In genomic region chrX:68821059-68821458, GRCm38 (mm10) we compare ENCODE assay signal across 8 mouse cellular contexts. TPM values are rescaled to one million over a fixed set of nuclear protein-coding genes. Genes with fewer than 3 reads are reported as not detected.
DNase-seq lines count a peak whose midpoint lies in the region; ATAC-seq and TF ChIP-seq lines count a peak whose summit lies in the region.
"Not testable (repeated sequence)": the region's sequence is repeated elsewhere in the genome, so short reads cannot be mapped to it uniquely, and the experiment has no call there.

Gene Gm14698, plus strand, starts transcription at chrX:68821093.

- TF ChIP-seq EP300 in stomach, postnatal 0 days (optimal IDR thresholded peaks at IDR 0.05) = not testable (repeated sequence)

- DNase-seq in ZHBTc4 (ENCODE audit: low read depth, low spot score) = peak; percentile 17
- DNase-seq in embryo, embryonic 10.5 days (ENCODE audit: low spot score) = peak; percentile 9
- peak; percentile 1 for DNase-seq in heart, postnatal 36 days
- DNase-seq in stomach, postnatal 0 days (ENCODE audit: low spot score) = not testable (repeated sequence)

- not testable (repeated sequence) for TF ChIP-seq CTCF in stomach, postnatal 0 days (IDR thresholded peaks at IDR 0.05; ENCODE audit: low read depth)

- intact Hi-C loops in heart, postnatal 36 days (cut with DNase I) = not testable (repeated sequence)

- not testable (repeated sequence) for H3K36me3 ChIP-seq in forebrain, embryonic 16.5 days (ENCODE audit: control insufficient read depth, insufficient read depth); kidney, embryonic 15.5 days; liver, embryonic 15.5 days (replicated peaks); midbrain, embryonic 15.5 days (replicated peaks); stomach, postnatal 0 days (ENCODE audit: control insufficient read depth, insufficient read depth, low read length)

- not testable (repeated sequence) for H3K27ac ChIP-seq in forebrain, embryonic 16.5 days (ENCODE audit: low read length); kidney, embryonic 15.5 days; liver, embryonic 15.5 days (replicated peaks); midbrain, embryonic 15.5 days; stomach, postnatal 0 days (replicated peaks)

- WGBS in forebrain, embryonic 16.5 days = 22% methylated on average over 24 of the region's 36 CpGs
- WGBS in kidney, embryonic 15.5 days = 23% methylated on average over 21 of the region's 36 CpGs
- 19% methylated on average over 25 of the region's 36 CpGs for WGBS in liver, embryonic 15.5 days (ENCODE audit: insufficient replicate concordance)
- 17% methylated on average over 14 of the region's 36 CpGs for WGBS in midbrain, embryonic 15.5 days
- 16% methylated on average over 12 of the region's 36 CpGs for WGBS in stomach, postnatal 0 days

- peak within 1 kb of the TSS; percentile 47 for H3K4me2 ChIP-seq in forebrain, embryonic 16.5 days (ENCODE audit: low read length)
- H3K4me2 ChIP-seq in kidney, embryonic 15.5 days = peak within 1 kb of the TSS; percentile 53
- peak within 1 kb of the TSS; percentile 27; the same call in 1 of the 2 replicates for H3K4me2 ChIP-seq in liver, embryonic 15.5 days
- peak within 1 kb of the TSS; percentile 49 for H3K4me2 ChIP-seq in midbrain, embryonic 15.5 days
- H3K4me2 ChIP-seq in stomach, postnatal 0 days (replicated peaks; ENCODE audit: low read depth) = peak within 1 kb of the TSS; percentile 32; the same call in 1 of the 2 replicates

- peak; percentile 85 for ATAC-seq in forebrain, embryonic 16.5 days
- ATAC-seq in kidney, embryonic 15.5 days (replicated peaks; ENCODE audit: low FRiP score) = peak; percentile 95
- ATAC-seq in liver, embryonic 15.5 days (ENCODE audit: insufficient read depth) = peak; percentile 42; the same call in 1 of the 2 replicates
- ATAC-seq in midbrain, embryonic 15.5 days (replicated peaks) = peak; percentile 94
- ATAC-seq in stomach, postnatal 0 days (ENCODE audit: low FRiP score, low TSS enrichment) = not testable (repeated sequence)

- not testable (repeated sequence) for H3K27me3 ChIP-seq in forebrain, embryonic 16.5 days (replicated peaks; ENCODE audit: control insufficient read depth, insufficient read depth, low read length); kidney, embryonic 15.5 days; liver, embryonic 15.5 days; midbrain, embryonic 15.5 days (replicated peaks); stomach, postnatal 0 days (ENCODE audit: control insufficient read depth, insufficient read depth, low read length)

- 0 out of 2 replicates have a peak within 1 kb of the TSS, but pooled peaks have one; percentile 11 for H3K9ac ChIP-seq in forebrain, embryonic 16.5 days (replicated peaks; ENCODE audit: low read depth, low read length)
- H3K9ac ChIP-seq in kidney, embryonic 15.5 days; liver, embryonic 15.5 days; stomach, postnatal 0 days (ENCODE audit: low read length): not testable (repeated sequence)
- H3K9ac ChIP-seq in midbrain, embryonic 15.5 days = peak within 1 kb of the TSS; percentile 17; the same call in 1 of the 2 replicates

- H3K4me1 ChIP-seq in forebrain, embryonic 16.5 days (replicated peaks; ENCODE audit: control insufficient read depth, insufficient read depth, low read length); kidney, embryonic 15.5 days; liver, embryonic 15.5 days (replicated peaks); midbrain, embryonic 15.5 days; stomach, postnatal 0 days (replicated peaks; ENCODE audit: control insufficient read depth, insufficient read depth): not testable (repeated sequence)

- H3K4me3 ChIP-seq in forebrain, embryonic 16.5 days (replicated peaks; ENCODE audit: low read length) = peak within 1 kb of the TSS; percentile 36
- H3K4me3 ChIP-seq in kidney, embryonic 15.5 days (replicated peaks) = peak within 1 kb of the TSS; percentile 34
- not testable (repeated sequence) for H3K4me3 ChIP-seq in liver, embryonic 15.5 days (replicated peaks)
- peak within 1 kb of the TSS; percentile 33 for H3K4me3 ChIP-seq in midbrain, embryonic 15.5 days
- peak within 1 kb of the TSS; percentile 21 for H3K4me3 ChIP-seq in stomach, postnatal 0 days (ENCODE audit: low read depth, low read length)

- H3K9me3 ChIP-seq in forebrain, embryonic 16.5 days (ENCODE audit: control insufficient read depth, low read length); kidney, embryonic 15.5 days (replicated peaks); liver, embryonic 15.5 days (replicated peaks); midbrain, embryonic 15.5 days; stomach, postnatal 0 days (ENCODE audit: control insufficient read depth, low read length): not testable (repeated sequence)

RNA-seq across cellular contexts. Expression of gene Gm14698, which starts in this region (rescaled TPM):
- polyA plus RNA-seq in forebrain, embryonic 16.5 days (2015; fragmentation: Nextera tagmentation; extraction: Ambion mirVana) = 2.9 and 5.1 TPM in 2 replicates
- total RNA-seq in heart, postnatal 36 days (2021) = 1 to 10 TPM; 1.5 to 1.8 TPM
- polyA plus RNA-seq in kidney, embryonic 15.5 days (2015; fragmentation: Nextera tagmentation; extraction: Ambion mirVana) = 2.5 and 3.9 TPM in 2 replicates
- polyA plus RNA-seq in liver, embryonic 15.5 days (2015; fragmentation: Nextera tagmentation; extraction: Ambion mirVana) = 0.69 and 1.4 TPM in 2 replicates
- polyA plus RNA-seq in midbrain, embryonic 15.5 days (2015; fragmentation: Nextera tagmentation; extraction: Ambion mirVana) = 1.5 and 2.6 TPM in 2 replicates
- polyA plus RNA-seq in stomach, postnatal 0 days (2015; fragmentation: Nextera tagmentation; extraction: Ambion mirVana) = 2.3 and 3.1 TPM in 2 replicates
